Mouse (Mus musculus): Measurements from ENCODE around the gene Xrra1. TPM values are rescaled to one million over a fixed set of nuclear protein-coding genes. Genes with fewer than 3 reads are reported as not detected.

Gene Xrra1
- polyA plus RNA-seq, 1 experiment from 2014 or later: 0.42 TPM

GRCm38 (mm10) chr7:99876345-99876744, 17.4 kb downstream of the Xrra1 start:
- DNase-seq (ENCODE audit: low spot score) (peak; percentile 89), ATAC-seq (ENCODE audit: low read depth) (peak; percentile 55; the same call in 1 of the 2 replicates)
- Histone ChIP-seq H3K4me2 (ENCODE audit: low read depth, low read length) (no peak overlapping the region), H3K9ac (ENCODE audit: low read depth, low read length) (no peak overlapping the region), H3K27ac (replicated peaks; ENCODE audit: low read depth, low read length) (no peak overlapping the region), H3K9me3 (ENCODE audit: control insufficient read depth, low read length) (no peaks in the 10 kb centered on the region), H3K4me3 (ENCODE audit: low read depth, low read length) (no peak overlapping the region), H3K36me3 (ENCODE audit: control insufficient read depth, insufficient read depth, low read length) (no peaks in the 10 kb centered on the region), H3K27me3 (replicated peaks; ENCODE audit: control insufficient read depth, insufficient read depth, low read length) (no peaks in the 10 kb centered on the region), H3K4me1 (ENCODE audit: control insufficient read depth, insufficient read depth, low read length) (no peaks in the 10 kb centered on the region)
- WGBS: 0% methylated on average over 3 of the region's 3 CpGs

GRCm38 (mm10) chr7:99878254-99878653, 19.3 kb downstream of the Xrra1 start:
- DNase-seq (ENCODE audit: low spot score) (no peak), ATAC-seq (ENCODE audit: low read depth) (no peak)
- H3K36me3 ChIP-seq (ENCODE audit: control insufficient read depth, insufficient read depth, low read length): no peaks in the 10 kb centered on the region
- H3K27ac ChIP-seq (replicated peaks; ENCODE audit: low read depth, low read length): no peak overlapping the region
- 66% methylated on average over 2 of the region's 2 CpGs for WGBS
- H3K27me3 ChIP-seq (replicated peaks; ENCODE audit: control insufficient read depth, insufficient read depth, low read length): no peaks in the 10 kb centered on the region
- no peak overlapping the region for H3K9ac ChIP-seq (ENCODE audit: low read depth, low read length)
- no peaks in the 10 kb centered on the region for H3K9me3 ChIP-seq (ENCODE audit: control insufficient read depth, low read length)
- no peak overlapping the region for H3K4me2 ChIP-seq (ENCODE audit: low read depth, low read length)
- no peaks in the 10 kb centered on the region for H3K4me1 ChIP-seq (ENCODE audit: control insufficient read depth, insufficient read depth, low read length)
- no peak overlapping the region for H3K4me3 ChIP-seq (ENCODE audit: low read depth, low read length)

- Histone ChIP-seq H3K4me3 (ENCODE audit: low read depth, low read length) (no peak overlapping the region), H3K36me3 (ENCODE audit: control insufficient read depth, insufficient read depth, low read length) (no peaks in the 10 kb centered on the region), H3K9ac (ENCODE audit: low read depth, low read length) (no peak overlapping the region), H3K9me3 (ENCODE audit: control insufficient read depth, low read length) (no peaks in the 10 kb centered on the region), H3K4me2 (ENCODE audit: low read depth, low read length) (no peak overlapping the region), H3K4me1 (ENCODE audit: control insufficient read depth, insufficient read depth, low read length) (no peaks in the 10 kb centered on the region), H3K27ac (replicated peaks; ENCODE audit: low read depth, low read length) (no peak overlapping the region), H3K27me3 (replicated peaks; ENCODE audit: control insufficient read depth, insufficient read depth, low read length) (no peaks in the 10 kb centered on the region)
- DNase-seq (ENCODE audit: low spot score) (no peak), ATAC-seq (ENCODE audit: low read depth) (no peak)
- 94% methylated on average over 2 of the region's 2 CpGs for WGBS
These were observed 28.4 kb downstream of the Xrra1 start for GRCm38 (mm10) chr7:99887230-99887735.

GRCm38 (mm10) chr7:99887743-99888142, 28.8 kb downstream of the Xrra1 start:
- no peak overlapping the region for H3K9ac ChIP-seq (ENCODE audit: low read depth, low read length)
- no peak overlapping the region for H3K4me3 ChIP-seq (ENCODE audit: low read depth, low read length)
- no peaks in the 10 kb centered on the region for H3K9me3 ChIP-seq (ENCODE audit: control insufficient read depth, low read length)
- no peaks in the 10 kb centered on the region for H3K36me3 ChIP-seq (ENCODE audit: control insufficient read depth, insufficient read depth, low read length)
- ATAC-seq (ENCODE audit: low read depth): no peak
- H3K4me1 ChIP-seq (ENCODE audit: control insufficient read depth, insufficient read depth, low read length): no peaks in the 10 kb centered on the region
- no peak for DNase-seq (ENCODE audit: low spot score)
- H3K4me2 ChIP-seq (ENCODE audit: low read depth, low read length): no peak overlapping the region
- H3K27me3 ChIP-seq (replicated peaks; ENCODE audit: control insufficient read depth, insufficient read depth, low read length): no peaks in the 10 kb centered on the region
- H3K27ac ChIP-seq (replicated peaks; ENCODE audit: low read depth, low read length): no peak overlapping the region

- no peaks in the 10 kb centered on the region for H3K9me3 ChIP-seq (ENCODE audit: control insufficient read depth, low read length)
- no peaks in the 10 kb centered on the region for H3K4me1 ChIP-seq (ENCODE audit: control insufficient read depth, insufficient read depth, low read length)
- no peaks in the 10 kb centered on the region for H3K27me3 ChIP-seq (replicated peaks; ENCODE audit: control insufficient read depth, insufficient read depth, low read length)
- DNase-seq (ENCODE audit: low spot score) (peak; percentile 27), ATAC-seq (ENCODE audit: low read depth) (no peak)
- no peak overlapping the region for H3K4me2 ChIP-seq (ENCODE audit: low read depth, low read length)
- H3K4me3 ChIP-seq (ENCODE audit: low read depth, low read length): no peak overlapping the region
- no peaks in the 10 kb centered on the region for H3K36me3 ChIP-seq (ENCODE audit: control insufficient read depth, insufficient read depth, low read length)
- H3K9ac ChIP-seq (ENCODE audit: low read depth, low read length): no peak overlapping the region
- 43% methylated on average over 10 of the region's 10 CpGs for WGBS
- H3K27ac ChIP-seq (replicated peaks; ENCODE audit: low read depth, low read length): no peak overlapping the region
These were observed 30.4 kb downstream of the Xrra1 start for GRCm38 (mm10) chr7:99889175-99889880.

- 31% methylated on average over 3 of the region's 3 CpGs for WGBS
- H3K4me3 ChIP-seq (ENCODE audit: low read depth, low read length): no peak overlapping the region
- H3K9me3 ChIP-seq (ENCODE audit: control insufficient read depth, low read length): no peaks in the 10 kb centered on the region
- DNase-seq (ENCODE audit: low spot score) (no peak), ATAC-seq (ENCODE audit: low read depth) (no peak)
- H3K27ac ChIP-seq (replicated peaks; ENCODE audit: low read depth, low read length): no peak overlapping the region
- H3K4me2 ChIP-seq (ENCODE audit: low read depth, low read length): no peak overlapping the region
- no peaks in the 10 kb centered on the region for H3K4me1 ChIP-seq (ENCODE audit: control insufficient read depth, insufficient read depth, low read length)
- no peaks in the 10 kb centered on the region for H3K36me3 ChIP-seq (ENCODE audit: control insufficient read depth, insufficient read depth, low read length)
- no peak overlapping the region for H3K9ac ChIP-seq (ENCODE audit: low read depth, low read length)
- H3K27me3 ChIP-seq (replicated peaks; ENCODE audit: control insufficient read depth, insufficient read depth, low read length): no peaks in the 10 kb centered on the region
These were observed 31.3 kb downstream of the Xrra1 start for GRCm38 (mm10) chr7:99890168-99890755.

- no peaks in the 10 kb centered on the region for H3K9me3 ChIP-seq (ENCODE audit: control insufficient read depth, low read length)
- H3K4me2 ChIP-seq (ENCODE audit: low read depth, low read length): no peak overlapping the region
- ATAC-seq (ENCODE audit: low read depth) (no peak), DNase-seq (ENCODE audit: low spot score) (no peak)
- H3K27me3 ChIP-seq (replicated peaks; ENCODE audit: control insufficient read depth, insufficient read depth, low read length): no peaks in the 10 kb centered on the region
- no peak overlapping the region for H3K4me3 ChIP-seq (ENCODE audit: low read depth, low read length)
- H3K9ac ChIP-seq (ENCODE audit: low read depth, low read length): no peak overlapping the region
- no peaks in the 10 kb centered on the region for H3K4me1 ChIP-seq (ENCODE audit: control insufficient read depth, insufficient read depth, low read length)
- H3K27ac ChIP-seq (replicated peaks; ENCODE audit: low read depth, low read length): no peak overlapping the region
- no peaks in the 10 kb centered on the region for H3K36me3 ChIP-seq (ENCODE audit: control insufficient read depth, insufficient read depth, low read length)
- WGBS: 34% methylated on average over 3 of the region's 3 CpGs
These were observed 32.6 kb downstream of the Xrra1 start for GRCm38 (mm10) chr7:99891471-99891870.

- ATAC-seq (ENCODE audit: low read depth) (no peak), DNase-seq (ENCODE audit: low spot score) (no peak)
- Histone ChIP-seq H3K27ac (replicated peaks; ENCODE audit: low read depth, low read length) (no peak overlapping the region), H3K4me3 (ENCODE audit: low read depth, low read length) (no peak overlapping the region), H3K9ac (ENCODE audit: low read depth, low read length) (no peak overlapping the region), H3K36me3 (ENCODE audit: control insufficient read depth, insufficient read depth, low read length) (no peaks in the 10 kb centered on the region), H3K4me1 (ENCODE audit: control insufficient read depth, insufficient read depth, low read length) (no peaks in the 10 kb centered on the region), H3K9me3 (ENCODE audit: control insufficient read depth, low read length) (no peaks in the 10 kb centered on the region), H3K27me3 (replicated peaks; ENCODE audit: control insufficient read depth, insufficient read depth, low read length) (no peaks in the 10 kb centered on the region), H3K4me2 (ENCODE audit: low read depth, low read length) (no peak overlapping the region)
- WGBS: 85% methylated on average over 2 of the region's 2 CpGs
These were observed 33.4 kb downstream of the Xrra1 start for GRCm38 (mm10) chr7:99892351-99892750.

GRCm38 (mm10) chr7:99893967-99894366, 35.1 kb downstream of the Xrra1 start:
- Histone ChIP-seq H3K9ac (ENCODE audit: low read depth, low read length) (no peak overlapping the region), H3K27me3 (replicated peaks; ENCODE audit: control insufficient read depth, insufficient read depth, low read length) (no peaks in the 10 kb centered on the region), H3K9me3 (ENCODE audit: control insufficient read depth, low read length) (no peaks in the 10 kb centered on the region), H3K4me1 (ENCODE audit: control insufficient read depth, insufficient read depth, low read length) (no peaks in the 10 kb centered on the region), H3K4me2 (ENCODE audit: low read depth, low read length) (no peak overlapping the region), H3K27ac (replicated peaks; ENCODE audit: low read depth, low read length) (no peak overlapping the region), H3K4me3 (ENCODE audit: low read depth, low read length) (no peak overlapping the region), H3K36me3 (ENCODE audit: control insufficient read depth, insufficient read depth, low read length) (no peaks in the 10 kb centered on the region)
- WGBS: 66% methylated on average over 3 of the region's 3 CpGs
- ATAC-seq (ENCODE audit: low read depth) (no peak), DNase-seq (ENCODE audit: low spot score) (no peak)
